In genomic region chr12:8438638-8439037, GRCm38 (mm10) we compare ENCODE assay signal across 12 mouse cellular contexts.
"Had no signal": no experiment of that assay in that cellular context is flagged by ENCODE, and none has a peak within 500 bp of the region (broad histone marks: within the 10 kb centered on the region; RNA-seq: fewer than 3 reads in every experiment).

No protein-coding gene starts in this region.

- H3K9me3 ChIP-seq: limb, embryonic 10.5 days; liver, embryonic 15.5 days; midbrain, embryonic 13.5 days; stomach, embryonic 15.5 days had no signal

- H3K4me2 ChIP-seq: liver, embryonic 11.5 days; liver, embryonic 15.5 days; midbrain, embryonic 13.5 days; stomach, embryonic 15.5 days had no signal

- H3K4me3 ChIP-seq: limb, embryonic 10.5 days; liver, embryonic 15.5 days; midbrain, embryonic 13.5 days; stomach, embryonic 15.5 days had no signal

- H3K36me3 ChIP-seq: limb, embryonic 10.5 days; liver, embryonic 15.5 days; midbrain, embryonic 13.5 days; stomach, embryonic 15.5 days had no signal

- DNase-seq: layer of hippocampus, adult 9-11 months; lung, adult 2 months; lung, postnatal 36 days; right cerebral cortex, postnatal 14 days; thymus, adult 2 months; thymus, postnatal 25 days had no signal

- H3K27me3 ChIP-seq: liver, embryonic 15.5 days; midbrain, embryonic 13.5 days; stomach, embryonic 15.5 days had no signal

- H3K9ac ChIP-seq: liver, embryonic 15.5 days; midbrain, embryonic 13.5 days; stomach, embryonic 15.5 days had no signal

- H3K27ac ChIP-seq: limb, embryonic 10.5 days; liver, embryonic 15.5 days; midbrain, embryonic 13.5 days; stomach, embryonic 15.5 days had no signal

- ATAC-seq: lung, postnatal 0 days; midbrain, embryonic 13.5 days had no signal
